Mouse (Mus musculus): ENCODE data around the gene Zdhhc12. TPM values are rescaled to one million over a fixed set of nuclear protein-coding genes. Genes with fewer than 3 reads are reported as not detected.
"Not testable (repeated sequence)": the region's sequence is repeated elsewhere in the genome, so short reads cannot be mapped to it uniquely, and the experiment has no call there.

Gene Zdhhc12
- total and polyA plus RNA-seq, 3 experiments: 2.8 to 15.8 (median 3.6) TPM

- WGBS: under 1% methylated on average over 45 of the region's 46 CpGs
- Histone ChIP-seq H3K4me1 (ENCODE audit: control insufficient read depth, insufficient read depth, low read length) (peaks cover 5% of the 10 kb centered on the region), H3K27ac (peak within 1 kb of the TSS; percentile 91), H3K4me3 (peak within 1 kb of the TSS; percentile 96), H3K79me2 (replicated peaks; ENCODE audit: control insufficient read depth, insufficient read depth, low read length) (no peaks in the 10 kb centered on the region), H3K9ac (ENCODE audit: low read depth, low read length) (peak within 1 kb of the TSS; percentile 61), H3K27me3 (ENCODE audit: control insufficient read depth, insufficient read depth, low read length) (no peaks in the 10 kb centered on the region), H3K36me3 (ENCODE audit: control insufficient read depth, insufficient read depth, low read length) (peaks cover 2% of the 10 kb centered on the region; the same call in 1 of the 2 replicates)
- DNase-seq: peak; percentile 99
- TF ChIP-seq POLR2A (IDR thresholded peaks at IDR 0.05; ENCODE audit: insufficient read depth, low read depth, low read length) (peak; percentile 100), CTCF (IDR thresholded peaks at IDR 0.05) (no peak), EP300 (IDR thresholded peaks at IDR 0.05; ENCODE audit: insufficient read depth, low read depth, low read length) (peak; percentile 76)
- intact Hi-C loops (cut with DNase I): loop anchor here (5.0 kb wide), 1 partner anchor 154 kb away; the partner anchor contains the start of genes Dolk and Nup188
These were observed 40.3 kb upstream of the Zdhhc12 start, which contains the start of gene Tbc1d13 for GRCm38 (mm10) chr2:30133613-30134377. Tbc1d13 (plus strand) TSS chr2:30133746.

- no peaks in the 10 kb centered on the region for H3K27me3 ChIP-seq (ENCODE audit: control insufficient read depth, insufficient read depth, low read length)
- DNase-seq: peak; percentile 57 to 61
- H3K27ac ChIP-seq: peak overlapping the region; percentile 91
- WGBS: 3% methylated on average over 16 of the region's 16 CpGs
- H3K9ac ChIP-seq (ENCODE audit: low read depth, low read length): peak overlapping the region; percentile 60
- H3K79me2 ChIP-seq (replicated peaks; ENCODE audit: control insufficient read depth, insufficient read depth, low read length): no peaks in the 10 kb centered on the region
- peaks cover 5% of the 10 kb centered on the region for H3K4me1 ChIP-seq (ENCODE audit: control insufficient read depth, insufficient read depth, low read length)
- TF ChIP-seq CTCF (IDR thresholded peaks at IDR 0.05): no peak
- no peak for TF ChIP-seq EP300 (IDR thresholded peaks at IDR 0.05; ENCODE audit: insufficient read depth, low read depth, low read length)
- no peak; the same call in 1 of the 2 replicates for TF ChIP-seq POLR2A (IDR thresholded peaks at IDR 0.05; ENCODE audit: insufficient read depth, low read depth, low read length)
- H3K36me3 ChIP-seq (ENCODE audit: control insufficient read depth, insufficient read depth, low read length): peaks cover 2% of the 10 kb centered on the region; the same call in 1 of the 2 replicates
- H3K4me3 ChIP-seq: peak overlapping the region; percentile 96
- intact Hi-C loops (cut with DNase I): loop anchor here (5.0 kb wide), 1 partner anchor 154 kb away; the partner anchor contains the start of genes Dolk and Nup188
These were observed 39.6 kb upstream of the Zdhhc12 start for GRCm38 (mm10) chr2:30132801-30133612.

DNA sequence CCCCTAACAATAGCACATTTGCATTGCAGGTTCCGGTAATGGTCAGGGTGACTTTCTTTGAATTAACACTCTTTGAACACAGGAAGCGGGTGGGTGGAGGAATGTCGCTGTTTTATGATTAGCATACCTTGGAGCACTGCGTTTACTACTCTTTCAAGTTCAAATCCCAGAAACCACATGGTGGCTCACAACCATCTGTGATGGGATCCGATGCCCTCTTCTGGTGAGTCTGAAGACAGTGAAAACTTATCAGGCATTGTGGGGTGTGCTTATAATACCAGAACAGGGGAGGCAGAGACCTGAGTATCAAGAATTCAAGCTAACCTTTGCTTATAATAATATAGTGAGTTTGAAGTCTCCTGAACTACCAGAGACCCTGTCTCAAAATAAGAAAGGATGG, 37.8 kb upstream of the Zdhhc12 start:
- not testable (repeated sequence) for H3K4me1 ChIP-seq (ENCODE audit: control insufficient read depth, insufficient read depth, low read length); H3K79me2 ChIP-seq (replicated peaks; ENCODE audit: control insufficient read depth, insufficient read depth, low read length); DNase-seq; H3K27me3 ChIP-seq (ENCODE audit: control insufficient read depth, insufficient read depth, low read length); H3K36me3 ChIP-seq (ENCODE audit: control insufficient read depth, insufficient read depth, low read length); H3K4me3 ChIP-seq; H3K27ac ChIP-seq; H3K9ac ChIP-seq (ENCODE audit: low read depth, low read length)
- TF ChIP-seq CTCF (IDR thresholded peaks at IDR 0.05): 0 out of 2 replicates have a peak, but pooled peaks have one; percentile 3
- intact Hi-C loops (cut with DNase I): loop anchor here (5.0 kb wide), 1 partner anchor 156 kb away; the partner anchor contains the start of genes Dolk and Nup188
- WGBS: 48% methylated on average over 5 of the region's 5 CpGs

DNA sequence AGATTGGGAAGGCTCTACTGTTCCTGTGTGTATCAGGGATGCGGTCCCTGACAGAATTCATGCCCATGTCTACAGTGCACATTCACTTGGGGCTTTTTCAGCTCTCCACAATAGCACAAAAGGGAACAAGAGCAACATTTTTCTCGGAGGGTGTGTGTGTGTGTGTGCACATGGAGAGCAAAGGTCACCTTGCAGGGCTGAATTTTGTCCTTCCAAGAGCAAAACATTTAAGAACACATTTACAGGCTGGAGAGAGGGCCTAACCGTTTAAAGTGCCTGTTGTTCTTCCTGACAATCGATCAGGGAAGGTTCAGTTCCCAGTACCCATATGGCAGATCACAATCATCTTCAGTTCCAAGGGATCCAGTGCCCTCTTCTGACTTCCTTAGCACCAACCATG, 36.7 kb upstream of the Zdhhc12 start:
- WGBS: 78% methylated on average over 4 of the region's 4 CpGs
- H3K4me3 ChIP-seq: no peak overlapping the region
- no peak for DNase-seq
- no peak overlapping the region for H3K27ac ChIP-seq
- H3K9ac ChIP-seq (ENCODE audit: low read depth, low read length): no peak overlapping the region
- peaks cover 4% of the 10 kb centered on the region for H3K4me1 ChIP-seq (ENCODE audit: control insufficient read depth, insufficient read depth, low read length)
- intact Hi-C loops (cut with DNase I): loop anchor here (5.0 kb wide), 1 partner anchor 157 kb away; the partner anchor contains the start of genes Dolk and Nup188
- H3K27me3 ChIP-seq (ENCODE audit: control insufficient read depth, insufficient read depth, low read length): no peaks in the 10 kb centered on the region
- TF ChIP-seq CTCF (IDR thresholded peaks at IDR 0.05) (no peak), EP300 (IDR thresholded peaks at IDR 0.05; ENCODE audit: insufficient read depth, low read depth, low read length) (no peak), POLR2A (IDR thresholded peaks at IDR 0.05; ENCODE audit: insufficient read depth, low read depth, low read length) (no peak)
- peaks cover 2% of the 10 kb centered on the region; the same call in 1 of the 2 replicates for H3K36me3 ChIP-seq (ENCODE audit: control insufficient read depth, insufficient read depth, low read length)
- H3K79me2 ChIP-seq (replicated peaks; ENCODE audit: control insufficient read depth, insufficient read depth, low read length): no peaks in the 10 kb centered on the region

DNA sequence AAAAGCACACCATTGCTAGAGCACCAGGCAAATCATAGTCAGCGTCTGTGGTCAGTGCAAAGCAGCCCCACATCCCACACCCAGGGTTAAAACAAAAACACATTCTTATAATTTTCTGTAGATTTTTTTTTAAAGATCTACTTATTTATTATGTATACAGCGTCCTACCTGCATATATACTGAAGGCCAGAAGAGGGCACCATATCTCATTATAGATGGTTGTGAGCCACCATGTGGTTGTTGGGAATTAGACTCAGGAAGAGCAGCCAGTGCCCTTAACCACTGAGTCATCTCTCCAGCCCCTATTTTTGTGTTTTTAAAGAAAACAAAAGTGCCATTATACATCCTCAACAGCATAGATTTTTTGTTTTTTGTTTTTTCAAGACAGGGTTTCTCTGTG, 35.3 kb upstream of the Zdhhc12 start:
- no peak for DNase-seq
- TF ChIP-seq CTCF (IDR thresholded peaks at IDR 0.05): peak; percentile 92
- TF ChIP-seq EP300 (IDR thresholded peaks at IDR 0.05; ENCODE audit: insufficient read depth, low read depth, low read length): no peak
- TF ChIP-seq POLR2A (IDR thresholded peaks at IDR 0.05; ENCODE audit: insufficient read depth, low read depth, low read length): no peak
- intact Hi-C loops (cut with DNase I): loop anchor here (1.0 to 2.0 kb wide), 2 partner anchors 34 to 142 kb away; no protein-coding TSS in a partner anchor

More for the DNA sequence above, 35.3 kb upstream of the Zdhhc12 start:
- Histone ChIP-seq H3K27me3 (ENCODE audit: control insufficient read depth, insufficient read depth, low read length) (no peaks in the 10 kb centered on the region), H3K4me3 (no peak overlapping the region), H3K36me3 (ENCODE audit: control insufficient read depth, insufficient read depth, low read length) (no peaks in the 10 kb centered on the region), H3K9ac (ENCODE audit: low read depth, low read length) (no peak overlapping the region), H3K4me1 (ENCODE audit: control insufficient read depth, insufficient read depth, low read length) (peaks cover 5% of the 10 kb centered on the region), H3K27ac (no peak overlapping the region), H3K79me2 (replicated peaks; ENCODE audit: control insufficient read depth, insufficient read depth, low read length) (no peaks in the 10 kb centered on the region)
- 23% methylated on average over 2 of the region's 2 CpGs for WGBS
